Mouse (Mus musculus) cerebellum, adult 8-10 months (tissue): ENCODE results near the gene Psg17.
"Not testable (repeated sequence)": the region's sequence is repeated elsewhere in the genome, so short reads cannot be mapped to it uniquely, and the experiment has no call there.

Source experiments
- DNase-seq: peaks from one replicate; pipeline ENCODE4 v3.0.0; 2022

Psg17 gene

GRCm38 (mm10) chr7:18821507-18821906 is at the start of gene Psg17:
TSS of gene Psg17 (minus strand) at chr7:18821607.
- DNase-seq: no peak

- DNase-seq: not testable (repeated sequence)
Measured at GRCm38 (mm10) chr7:18871031-18871430, 49.6 kb upstream of the Psg17 start, which contains the start of gene Pglyrp1. TSS of gene Pglyrp1 (plus strand) at chr7:18871331.

- no peak for DNase-seq
Measured at GRCm38 (mm10) chr7:18868491-18868890, 47.1 kb upstream of the Psg17 start.

GRCm38 (mm10) chr7:18862801-18863200 is 41.4 kb upstream of the Psg17 start:
- no peak for DNase-seq

GRCm38 (mm10) chr7:18858310-18858916 is 37.0 kb upstream of the Psg17 start:
- DNase-seq: no peak

GRCm38 (mm10) chr7:18848395-18848794 is 27.0 kb upstream of the Psg17 start:
- no peak for DNase-seq

GRCm38 (mm10) chr7:18844811-18845210 is 23.4 kb upstream of the Psg17 start:
- no peak for DNase-seq

- DNase-seq: no peak
Measured at GRCm38 (mm10) chr7:18841174-18841567, 19.8 kb upstream of the Psg17 start.

- peak; percentile 13 for DNase-seq
Measured at GRCm38 (mm10) chr7:18840386-18841173, 19.2 kb upstream of the Psg17 start.

GRCm38 (mm10) chr7:18839865-18840264 is 18.5 kb upstream of the Psg17 start, which contains the start of gene Mill2:
TSS of gene Mill2 (plus strand) at chr7:18839966.
- DNase-seq: no peak

GRCm38 (mm10) chr7:18832298-18832697 is 10.9 kb upstream of the Psg17 start:
- no peak for DNase-seq

- DNase-seq: no peak
Measured at GRCm38 (mm10) chr7:18829545-18829944, 8.1 kb upstream of the Psg17 start.

GRCm38 (mm10) chr7:18828592-18828991 is 7.2 kb upstream of the Psg17 start:
- DNase-seq: no peak

GRCm38 (mm10) chr7:18827792-18828546 is 6.6 kb upstream of the Psg17 start:
- no peak for DNase-seq

- no peak for DNase-seq
Measured at GRCm38 (mm10) chr7:18818301-18818700, 3.1 kb downstream of the Psg17 start.

- DNase-seq: no peak
Measured at GRCm38 (mm10) chr7:18803526-18803925, 17.9 kb downstream of the Psg17 start.

- no peak for DNase-seq
Measured at GRCm38 (mm10) chr7:18799129-18799528, 22.3 kb downstream of the Psg17 start.

- no peak for DNase-seq
Measured at GRCm38 (mm10) chr7:18798420-18798819, 23.0 kb downstream of the Psg17 start, which contains the start of gene Psg19. TSS of gene Psg19 (minus strand) at chr7:18798520.

- DNase-seq: not testable (repeated sequence)
Measured at GRCm38 (mm10) chr7:18790671-18791070, 30.7 kb downstream of the Psg17 start.

GRCm38 (mm10) chr7:18781301-18781700 is 40.1 kb downstream of the Psg17 start:
- DNase-seq: not testable (repeated sequence)

- DNase-seq: no peak
Measured at GRCm38 (mm10) chr7:18779337-18779781, 42.0 kb downstream of the Psg17 start.
